Mouse (Mus musculus): ENCODE data around the gene Ttf1.
"Not testable (repeated sequence)": the region's sequence is repeated elsewhere in the genome, so short reads cannot be mapped to it uniquely, and the experiment has no call there.

Gene Ttf1

DNA sequence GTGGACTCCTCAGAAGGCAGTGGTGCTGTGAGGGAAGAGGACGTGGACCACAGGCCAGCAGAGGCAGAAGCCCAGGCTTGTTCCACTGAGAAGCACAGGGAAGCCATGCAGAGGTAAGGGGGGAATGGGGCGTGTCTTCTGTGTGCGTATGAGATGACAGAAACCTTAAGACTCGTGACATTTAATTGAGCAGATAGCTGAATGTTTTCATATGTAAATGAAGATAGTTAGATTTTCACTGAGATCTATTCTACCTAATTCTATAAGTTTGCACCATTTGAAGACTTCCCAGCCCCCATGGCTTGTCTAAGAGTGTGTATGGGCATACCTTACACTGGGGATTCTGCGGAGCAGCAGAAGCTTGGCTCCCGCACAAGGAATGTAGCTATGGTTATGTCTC, 5.7 kb downstream of the Ttf1 start:
- DNase-seq: no peak

DNA sequence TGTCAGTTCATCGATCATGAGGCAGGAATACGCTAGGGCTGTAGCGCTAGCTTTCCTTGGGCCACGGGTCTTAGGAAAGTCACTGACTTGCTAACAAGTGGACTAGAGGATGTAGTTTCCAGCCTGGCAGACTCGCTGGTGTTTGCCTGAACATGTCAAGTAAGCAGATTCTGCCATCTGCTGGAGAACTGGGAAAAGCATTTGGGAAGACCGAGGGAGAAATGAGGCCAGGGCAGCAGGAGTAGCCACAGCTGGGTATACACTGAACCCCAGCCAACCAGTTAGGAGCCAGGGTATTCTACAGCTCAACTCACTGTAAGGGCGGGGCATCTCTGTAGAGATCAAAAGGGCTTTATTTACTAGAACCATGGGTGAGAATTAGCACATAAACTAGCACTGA, 6.3 kb downstream of the Ttf1 start:
- no peak for DNase-seq

- no peak for DNase-seq
Observed at GRCm38 (mm10) chr2:29074676-29075075, 14.6 kb downstream of the Ttf1 start.

GRCm38 (mm10) chr2:29075331-29076070, 15.4 kb downstream of the Ttf1 start:
- DNase-seq: no peak

DNA sequence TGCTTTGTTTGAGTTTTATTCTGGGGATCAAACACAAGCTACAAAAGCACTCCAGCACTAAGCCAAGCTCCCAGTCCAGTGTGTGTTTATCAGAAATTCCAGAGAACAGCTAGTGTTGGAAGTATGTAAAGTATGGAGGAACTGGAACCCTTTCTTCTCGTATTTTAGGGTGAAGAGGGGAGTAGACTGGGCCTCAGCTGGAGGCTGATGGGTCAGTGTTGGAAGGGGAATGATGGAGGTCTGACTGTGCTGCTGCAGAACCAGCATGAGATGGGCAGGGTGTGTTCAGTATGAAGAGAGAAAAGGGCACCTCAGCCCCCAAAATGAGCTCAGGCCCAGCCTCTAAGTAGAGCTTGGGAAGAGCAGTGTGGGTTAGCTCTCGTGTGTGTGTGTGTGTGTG, 16.2 kb downstream of the Ttf1 start:
- DNase-seq: no peak

DNA sequence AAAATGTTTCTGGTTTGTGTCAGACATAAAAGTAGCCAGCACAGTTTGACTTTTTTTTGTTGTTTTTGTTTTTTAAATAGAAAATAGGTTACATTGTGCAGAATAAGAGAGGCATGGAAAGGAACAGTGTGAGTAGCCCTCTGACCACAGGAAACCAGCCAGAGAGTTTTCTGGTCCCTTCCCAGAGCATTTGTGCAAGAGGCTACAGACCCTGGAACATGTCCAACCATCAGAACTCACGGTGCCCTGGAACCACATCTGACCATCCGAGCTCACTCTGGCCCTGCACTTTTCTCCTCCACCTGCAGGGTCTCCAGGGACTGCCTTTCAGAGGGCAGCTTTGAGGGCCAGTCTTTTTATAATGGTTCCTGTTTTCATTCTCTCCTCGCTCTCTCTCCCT, 21.9 kb downstream of the Ttf1 start:
- DNase-seq: no peak

GRCm38 (mm10) chr2:29086026-29086425, 26.0 kb downstream of the Ttf1 start:
- DNase-seq: no peak

DNA sequence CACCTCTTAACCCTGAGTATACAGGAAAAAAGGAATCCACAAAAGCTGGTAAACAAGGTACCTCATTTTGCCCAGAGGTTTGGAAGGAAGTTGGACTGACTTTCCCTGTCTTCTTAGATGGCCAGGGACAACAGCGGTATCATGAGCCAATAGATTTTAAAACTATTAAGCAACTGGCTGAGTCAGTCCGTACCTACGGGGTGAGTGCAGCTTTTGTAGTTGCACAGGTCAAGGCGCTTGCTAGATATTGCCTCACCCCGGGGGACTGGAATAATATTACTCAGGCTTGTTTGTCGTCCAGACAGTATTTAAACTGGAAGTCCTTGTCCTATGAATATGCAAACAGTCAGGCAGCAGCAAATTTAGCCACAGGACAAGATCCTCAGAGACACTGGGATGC, 29.2 kb downstream of the Ttf1 start:
- DNase-seq: not testable (repeated sequence)

DNA sequence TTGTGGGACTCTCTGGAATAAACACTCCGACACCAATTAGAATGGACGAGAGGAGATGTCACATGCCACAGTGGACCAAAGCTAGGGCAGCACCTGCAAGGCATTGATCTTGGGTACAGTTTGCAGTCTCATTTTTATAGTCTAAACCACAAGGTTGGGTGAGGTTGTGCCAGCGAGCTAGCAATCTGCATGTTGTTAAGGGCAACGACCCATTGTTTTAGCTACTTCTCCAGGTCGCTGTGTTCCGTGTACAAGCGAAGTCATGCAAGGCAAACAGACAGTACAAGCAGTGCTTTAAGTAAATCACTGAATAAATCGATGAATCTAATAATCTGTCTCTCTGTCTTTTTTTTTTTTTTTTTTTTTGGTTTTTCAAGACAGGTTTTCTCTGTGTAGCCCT, 35.6 kb downstream of the Ttf1 start:
- DNase-seq: no peak

DNA sequence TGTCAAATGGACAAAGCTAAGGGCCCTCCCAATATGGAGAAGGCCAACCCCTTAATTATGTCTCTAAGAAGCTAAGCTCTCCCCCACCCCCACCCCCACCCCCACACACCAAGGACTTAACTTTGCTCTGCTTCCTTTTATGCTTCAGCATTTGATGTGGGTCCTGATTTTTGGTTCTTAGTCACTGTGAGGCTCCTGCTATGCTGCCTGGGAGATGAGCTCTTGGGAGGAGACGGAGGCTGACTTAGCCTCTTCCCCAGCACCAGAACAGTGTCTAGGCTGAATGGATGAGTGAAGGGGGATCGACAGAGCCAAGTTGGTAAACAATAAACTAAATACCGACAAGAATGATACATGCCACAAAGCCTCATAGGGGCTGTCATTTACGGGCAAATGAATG, 36.7 kb downstream of the Ttf1 start:
- no peak for DNase-seq

- no peak for DNase-seq
Observed at GRCm38 (mm10) chr2:29097465-29097864, 37.4 kb downstream of the Ttf1 start.

DNA sequence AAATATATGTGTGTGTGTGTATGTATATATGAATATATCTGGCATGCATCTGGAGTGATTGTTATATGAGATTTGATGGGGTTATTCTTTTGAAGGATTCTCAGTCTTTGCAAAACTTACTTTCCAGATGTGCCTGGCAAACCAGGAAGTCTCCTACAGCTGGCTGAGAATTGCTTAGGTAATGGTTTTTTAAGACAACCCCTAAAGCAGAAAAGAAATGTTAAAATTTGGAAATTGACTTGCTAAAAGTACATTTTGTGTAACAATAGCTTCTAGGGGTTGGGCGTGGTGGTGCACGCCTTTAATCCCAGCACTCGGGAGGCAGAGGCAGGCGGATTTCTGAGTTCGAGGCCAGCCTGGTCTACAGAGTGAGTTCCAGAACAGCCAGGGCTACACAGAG, 37.9 kb downstream of the Ttf1 start:
- DNase-seq: not testable (repeated sequence)

GRCm38 (mm10) chr2:29098786-29099185, 38.7 kb downstream of the Ttf1 start:
- DNase-seq: no peak

GRCm38 (mm10) chr2:29099646-29100045, 39.6 kb downstream of the Ttf1 start:
- DNase-seq: no peak

DNA sequence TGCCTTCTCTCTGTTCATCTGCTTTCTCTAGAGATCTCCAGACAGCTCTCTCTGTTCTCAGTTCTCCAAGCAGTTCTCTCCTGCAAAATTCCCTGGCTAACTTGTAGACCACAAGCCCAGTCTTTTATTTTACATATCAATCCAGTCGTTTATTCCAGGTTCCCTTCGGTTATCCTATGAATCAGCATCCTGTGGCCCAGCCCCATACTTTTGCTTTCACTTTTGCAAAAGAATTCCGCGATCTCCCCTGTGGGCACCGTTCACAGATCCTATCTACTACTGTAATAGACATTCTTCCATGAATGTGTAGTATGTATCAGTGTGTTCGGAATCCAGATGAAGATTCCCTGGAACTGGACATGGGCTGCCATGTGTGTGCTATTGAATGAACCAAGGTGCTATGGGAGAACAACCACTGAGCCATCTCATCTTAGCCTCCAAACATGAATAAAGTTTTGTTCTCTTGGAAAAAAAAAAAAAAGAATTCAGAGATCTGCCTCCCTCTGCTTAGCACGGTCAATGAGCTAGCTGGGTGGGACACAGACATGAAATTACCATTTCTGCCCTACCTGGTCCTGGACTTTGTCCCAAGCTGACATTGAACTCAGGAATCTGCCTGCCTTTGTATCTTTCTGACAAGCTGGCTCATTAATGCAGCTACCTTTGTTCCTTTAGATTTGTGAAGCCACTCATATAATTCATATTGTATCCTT, 40.9 kb downstream of the Ttf1 start:
- no peak for DNase-seq

DNA sequence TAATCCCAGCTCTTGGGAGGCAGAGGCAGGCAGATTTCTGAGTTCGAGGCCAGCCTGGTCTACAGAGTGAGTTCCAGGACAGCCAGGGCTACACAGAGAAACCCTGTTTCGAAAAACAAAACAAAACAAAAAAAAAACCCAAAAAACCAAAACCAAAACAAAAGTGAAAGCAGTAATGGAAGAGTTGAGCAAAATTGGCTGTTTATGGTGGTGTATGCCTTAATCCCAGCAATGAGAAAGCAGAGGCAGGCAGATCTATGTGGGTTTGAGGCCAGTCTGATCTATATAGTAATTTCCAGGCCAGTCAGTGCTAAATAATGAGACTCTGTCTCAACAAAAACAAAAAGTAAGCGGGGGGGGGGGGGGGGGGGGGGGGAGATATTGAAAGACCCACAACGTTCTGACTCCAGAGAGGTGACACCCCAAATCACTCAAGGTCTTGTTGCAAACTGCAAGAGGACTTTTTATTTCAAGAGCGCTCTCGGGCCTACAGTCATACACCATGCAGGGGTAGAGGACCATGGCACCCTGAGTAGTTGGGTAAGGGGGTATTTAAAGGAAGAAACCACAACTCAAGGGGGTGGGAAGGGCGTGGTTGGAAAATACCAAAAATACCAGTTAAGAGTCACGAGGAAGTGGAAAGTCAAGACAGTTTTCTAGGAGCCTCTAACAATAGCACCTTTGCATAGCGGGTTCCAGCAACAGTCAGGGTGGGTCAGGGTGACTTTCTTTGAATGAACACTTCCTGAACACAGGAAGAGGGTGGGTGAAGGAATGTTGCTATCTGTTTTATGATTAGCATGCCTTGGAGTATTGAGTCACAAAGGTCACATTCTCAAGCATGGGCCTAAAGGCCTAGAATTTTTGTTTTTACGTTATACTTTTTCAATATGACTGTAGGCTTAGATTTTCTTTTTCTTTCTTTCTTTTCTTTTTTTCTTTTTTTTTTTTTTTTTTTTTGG, 42.6 kb downstream of the Ttf1 start:
- DNase-seq: not testable (repeated sequence)

GRCm38 (mm10) chr2:29120969-29121368, 60.9 kb downstream of the Ttf1 start:
- no peak for DNase-seq

- DNase-seq: peak; percentile 21
Observed at GRCm38 (mm10) chr2:29122446-29122845, 62.4 kb downstream of the Ttf1 start.

- DNase-seq: peak; percentile 45
Observed at GRCm38 (mm10) chr2:29123907-29124569, 64.0 kb downstream of the Ttf1 start, which contains the start of gene Setx. Gene Setx, plus strand, starts transcription at chr2:29124181.

DNA sequence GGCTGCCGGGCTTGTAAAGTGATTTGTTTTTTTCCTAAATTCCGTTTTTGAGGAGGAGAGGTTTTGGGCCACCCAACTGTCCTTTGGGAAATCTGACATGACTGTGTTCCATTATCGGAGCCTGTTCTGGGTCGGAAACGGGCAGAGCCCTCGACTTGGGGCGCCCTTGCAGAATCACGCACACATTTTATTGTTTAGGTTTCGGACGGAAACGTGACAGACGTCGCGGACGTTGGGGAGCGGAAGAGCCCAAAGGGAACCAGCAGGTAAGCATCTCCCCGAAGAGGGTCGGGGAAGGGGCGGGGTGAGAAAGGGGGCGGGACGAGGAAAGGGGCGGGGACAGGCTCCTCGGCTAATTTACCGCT, 64.5 kb downstream of the Ttf1 start:
- no peak for DNase-seq

DNA sequence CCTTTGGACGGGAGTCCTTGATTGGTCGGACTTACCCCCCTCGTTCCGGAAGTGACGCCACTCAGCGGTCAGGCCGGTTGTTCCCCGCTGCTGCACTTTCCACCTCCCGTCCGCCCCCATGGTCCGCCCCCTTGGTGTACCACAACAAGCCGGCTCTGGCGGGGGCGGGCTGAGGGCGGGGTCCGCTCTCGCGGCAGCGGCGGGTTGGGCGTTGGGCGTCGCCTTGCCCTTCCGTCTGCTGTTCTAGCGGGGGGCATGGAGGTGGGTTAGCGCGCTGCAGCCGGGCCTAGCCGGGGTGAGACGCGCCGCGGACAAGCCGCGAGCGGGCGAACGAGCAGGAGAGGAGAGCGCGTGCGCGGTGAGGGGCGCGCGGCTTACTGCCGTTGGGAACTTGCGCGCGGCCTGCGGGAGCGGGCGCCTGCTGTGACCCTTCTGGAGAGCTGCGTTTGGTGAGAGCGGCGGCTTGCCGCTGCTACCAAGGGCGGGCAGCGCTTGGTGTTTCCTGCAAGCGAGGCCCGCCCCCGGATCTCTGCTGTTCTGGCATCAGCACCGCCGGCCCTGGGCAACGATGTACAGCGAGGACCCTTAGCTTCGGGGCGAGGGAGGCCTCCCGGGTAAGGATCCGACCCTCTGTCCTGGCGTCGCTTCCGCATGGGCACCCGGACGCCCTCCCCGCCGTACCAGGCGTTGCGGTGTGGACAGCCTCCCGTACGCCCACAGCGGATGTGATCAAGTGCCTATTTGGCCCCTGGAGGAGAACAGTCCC, 65.1 kb downstream of the Ttf1 start:
- peak; percentile 98 for DNase-seq
